Mouse (Mus musculus) hindbrain, postnatal 0 days (tissue): ENCODE results near the gene 4931409K22Rik. TPM values are rescaled to one million over a fixed set of nuclear protein-coding genes. Genes with fewer than 3 reads are reported as not detected.

Experiments used
- ATAC-seq: fragments of 200-750 bp; cut with Nextera tagmentation; 2 replicates; pipeline ENCODE4 v1.8.0; 2017; ENCODE audit warnings: mild to moderate bottlenecking, moderate TSS enrichment, moderate library complexity
- DNase-seq: peaks from one replicate; pipeline ENCODE4 v3.0.0-alpha.2; 2015; ENCODE audit warnings: low spot score
- H3K27ac ChIP-seq: fragments of 300-500 bp; sonication (generic); 2 replicates; pipeline ENCODE4 v1.5.1; 2014; ENCODE audit warnings: mild to moderate bottlenecking
- H3K27me3 ChIP-seq: fragments of 300-500 bp; sonication (generic); 2 replicates; pipeline ENCODE4 v1.6.1; 2014; ENCODE audit warnings: low read length, mixed read lengths; ENCODE audit not compliant: insufficient read depth
- H3K36me3 ChIP-seq: fragments of 300-500 bp; sonication (generic); 2 replicates; pipeline ENCODE4 v1.6.1; 2014; ENCODE audit warnings: low read length, mixed read lengths; ENCODE audit not compliant: insufficient read depth
- H3K4me1 ChIP-seq: fragments of 300-500 bp; sonication (generic); 2 replicates; pipeline ENCODE4 v1.6.1; 2014; ENCODE audit warnings: antibody characterized with exemption, low read length, mixed read lengths; ENCODE audit not compliant: insufficient read depth
- H3K4me2 ChIP-seq: fragments of 300-500 bp; sonication (generic); 2 replicates; pipeline ENCODE4 v1.6.1; 2014; ENCODE audit warnings: low read depth, mild to moderate bottlenecking, low read length, moderate library complexity, mixed read lengths
- H3K4me3 ChIP-seq: fragments of 300-500 bp; sonication (generic); 2 replicates; pipeline ENCODE4 v1.5.1; 2014; ENCODE audit warnings: low read length
- H3K9ac ChIP-seq: fragments of 300-500 bp; sonication (generic); replicated peaks from 2 replicates; pipeline ENCODE4 v1.6.1; 2014; ENCODE audit warnings: mild to moderate bottlenecking, low read length, moderate library complexity, mixed read lengths
- H3K9me3 ChIP-seq: fragments of 300-500 bp; sonication (generic); 2 replicates; pipeline ENCODE4 v1.6.1; 2016; ENCODE audit warnings: low read length, mixed read lengths
- CTCF ChIP-seq: IDR thresholded peaks from 2 replicates; pipeline ENCODE4 v1.5.1; 2016; ENCODE audit warnings: antibody characterized with exemption, control low read depth, low read depth
- WGBS: fragments of 180-500 bp; shearing (Covaris S2); extraction: QIAGEN DNeasy Blood & Tissue Kit; methylation state at CpG from one replicate; pipeline ENCODE4 v1.1.7; 2014; 5-methylcytosine and 5-hydroxymethylcytosine counted together
- polyA plus RNA-seq: library from polyadenylated mRNA; unstranded; fragments of >200 nt; fragmentation: Nextera tagmentation; extraction: Ambion mirVana; gene quantifications from 2 replicates; pipeline ENCODE4 v1.2.1, GENCODE M21; 2015
- total RNA-seq: library from RNA; depleted of rRNA; stranded (reverse); fragments of >200 nt; gene quantifications from 2 replicates; pipeline ENCODE4 v1.2.3, GENCODE M21; 2014

Gene 4931409K22Rik
- total and polyA plus RNA-seq, 2 experiments from 2014 or later = 0.16 TPM; not detected in 1

DNA sequence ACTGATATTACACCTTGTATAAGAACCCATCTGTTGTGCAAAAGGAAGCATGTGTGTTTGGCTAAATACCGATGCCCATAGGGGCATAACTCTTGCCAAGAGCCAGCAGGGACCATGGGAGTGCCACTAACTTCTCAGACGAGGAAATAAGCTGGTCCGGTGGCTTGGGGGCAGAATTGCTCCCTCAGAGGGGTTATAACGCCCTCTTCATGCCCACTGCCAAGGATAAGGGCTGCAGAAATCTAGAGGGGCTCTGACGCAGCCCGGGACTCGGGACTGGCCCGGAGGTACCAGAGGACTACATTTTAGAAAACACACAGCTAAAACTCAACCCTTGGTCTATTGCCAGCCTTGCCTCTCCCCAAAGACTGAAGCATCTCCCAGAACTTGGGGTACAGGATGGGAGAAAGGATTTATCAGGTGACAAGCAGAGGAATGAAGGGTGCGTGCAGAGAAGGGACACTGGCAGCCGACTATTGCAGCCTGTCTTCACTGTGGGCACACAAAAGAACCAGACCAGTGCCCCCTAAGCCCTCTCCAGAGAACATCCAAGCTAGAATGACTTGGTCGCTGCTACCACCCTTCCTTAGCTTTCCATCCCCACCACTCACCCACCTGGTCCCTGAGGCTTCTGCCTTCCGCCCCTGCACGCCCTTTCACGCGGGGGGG is 41.4 kb upstream of the 4931409K22Rik start:
- no peaks in the 10 kb centered on the region for H3K27me3 ChIP-seq
- ATAC-seq (no peak), DNase-seq (no peak)
- peaks cover 42% of the 10 kb centered on the region for H3K4me1 ChIP-seq
- no peak for TF ChIP-seq CTCF
- 10% methylated on average over 15 of the region's 15 CpGs for WGBS
- no peaks in the 10 kb centered on the region for H3K9me3 ChIP-seq
- H3K27ac ChIP-seq = peak overlapping the region; percentile 77
- peak overlapping the region; percentile 67 for H3K9ac ChIP-seq
- peak overlapping the region; percentile 80 for H3K4me2 ChIP-seq
- peak overlapping the region; percentile 50 for H3K4me3 ChIP-seq
- H3K36me3 ChIP-seq = peaks cover 11% of the 10 kb centered on the region

GRCm38 (mm10) chr5:24597221-24597728 is 40.7 kb upstream of the 4931409K22Rik start:
- peaks cover 38% of the 10 kb centered on the region for H3K4me1 ChIP-seq
- ATAC-seq (0 out of 2 replicates have a peak, but pooled peaks have one; percentile 25), DNase-seq (peak; percentile 91)
- peak; percentile 74 for TF ChIP-seq CTCF
- peak overlapping the region; percentile 82 for H3K27ac ChIP-seq
- H3K9ac ChIP-seq = peak overlapping the region; percentile 22; the same call in 1 of the 2 replicates
- H3K27me3 ChIP-seq = no peaks in the 10 kb centered on the region
- H3K4me2 ChIP-seq = peak overlapping the region; percentile 40
- WGBS = 21% methylated on average over 2 of the region's 2 CpGs
- no peaks in the 10 kb centered on the region for H3K9me3 ChIP-seq
- no peak overlapping the region for H3K4me3 ChIP-seq
- H3K36me3 ChIP-seq = peaks cover 11% of the 10 kb centered on the region

GRCm38 (mm10) chr5:24596519-24597171 is 40.0 kb upstream of the 4931409K22Rik start:
- TF ChIP-seq CTCF = no peak
- Histone ChIP-seq H3K4me2 (peak overlapping the region; percentile 40), H3K27ac (peak overlapping the region; percentile 82), H3K4me3 (no peak overlapping the region), H3K36me3 (peaks cover 11% of the 10 kb centered on the region), H3K9ac (peak overlapping the region; percentile 22), H3K4me1 (peaks cover 35% of the 10 kb centered on the region), H3K27me3 (no peaks in the 10 kb centered on the region), H3K9me3 (no peaks in the 10 kb centered on the region)
- 9% methylated on average over 11 of the region's 11 CpGs for WGBS
- ATAC-seq (peak; percentile 21; the same call in 1 of the 2 replicates), DNase-seq (peak; percentile 80)

DNA sequence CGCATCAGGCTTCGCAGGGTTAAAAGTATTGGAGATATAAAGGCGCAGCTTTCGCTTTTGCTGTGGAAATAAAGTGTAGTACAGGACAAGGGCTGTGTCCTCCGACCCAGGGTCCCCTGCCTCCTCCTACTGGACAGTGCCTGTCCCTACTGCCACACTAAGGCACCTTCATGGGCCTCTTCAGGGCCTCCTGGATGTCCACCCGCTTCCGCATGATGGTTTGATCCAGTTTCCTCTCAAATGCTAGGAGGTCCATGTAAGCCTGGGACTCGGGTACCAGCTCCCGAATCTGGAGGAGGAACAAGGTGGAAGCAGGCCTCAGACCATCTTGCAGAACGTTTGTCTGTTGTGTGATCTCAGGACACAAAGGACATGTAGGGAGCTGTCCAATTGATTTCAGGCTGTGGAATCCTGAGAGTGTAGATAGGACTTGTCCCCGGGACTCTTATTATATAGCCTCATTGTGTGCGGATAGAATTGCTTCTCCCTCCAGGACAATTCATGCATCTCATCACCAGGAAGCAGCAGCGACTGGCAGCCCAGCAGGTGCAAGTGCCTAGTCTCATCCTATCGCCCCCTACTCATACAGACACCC is 39.3 kb upstream of the 4931409K22Rik start:
- Histone ChIP-seq H3K27ac (peak overlapping the region; percentile 82), H3K9ac (peak overlapping the region; percentile 22), H3K9me3 (no peaks in the 10 kb centered on the region), H3K27me3 (no peaks in the 10 kb centered on the region), H3K4me3 (no peak overlapping the region), H3K4me1 (peaks cover 28% of the 10 kb centered on the region), H3K4me2 (peak overlapping the region; percentile 40), H3K36me3 (peaks cover 11% of the 10 kb centered on the region)
- peak; percentile 31; the same call in 1 of the 2 replicates for TF ChIP-seq CTCF
- ATAC-seq = no peak
- DNase-seq = no peak
- 49% methylated on average over 14 of the region's 14 CpGs for WGBS

DNA sequence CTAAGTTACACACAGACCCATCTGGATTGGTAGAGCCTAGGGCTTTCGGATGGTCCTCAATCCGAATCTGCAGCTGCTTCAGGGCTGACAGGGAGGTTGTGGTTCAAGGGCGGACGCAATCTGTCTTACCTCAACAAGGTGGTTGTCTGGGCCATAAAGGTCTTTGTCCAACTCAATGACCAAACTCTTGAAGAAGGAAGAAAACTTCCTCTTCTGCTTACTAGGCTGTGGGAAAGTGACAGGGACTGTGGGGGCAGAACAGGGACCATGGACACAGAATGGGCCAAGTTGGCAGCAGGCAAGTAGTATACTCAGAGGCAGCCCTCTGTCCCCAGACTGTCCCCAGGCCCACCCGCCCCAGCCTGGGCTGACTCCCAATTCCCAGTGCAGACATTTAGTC is 38.7 kb upstream of the 4931409K22Rik start:
- no peak for DNase-seq
- no peak for ATAC-seq
- no peaks in the 10 kb centered on the region for H3K9me3 ChIP-seq
- peaks cover 25% of the 10 kb centered on the region for H3K4me1 ChIP-seq
- no peak overlapping the region for H3K4me2 ChIP-seq
- H3K27me3 ChIP-seq = no peaks in the 10 kb centered on the region
- WGBS = 83% methylated on average over 5 of the region's 5 CpGs
- H3K4me3 ChIP-seq = no peak overlapping the region
- TF ChIP-seq CTCF = no peak
- no peak overlapping the region for H3K9ac ChIP-seq
- peaks cover 11% of the 10 kb centered on the region for H3K36me3 ChIP-seq
- H3K27ac ChIP-seq = no peak overlapping the region

GRCm38 (mm10) chr5:24594346-24594745 is 37.7 kb upstream of the 4931409K22Rik start:
- H3K27ac ChIP-seq = no peak overlapping the region
- no peak overlapping the region for H3K9ac ChIP-seq
- no peak overlapping the region for H3K4me3 ChIP-seq
- H3K36me3 ChIP-seq = peaks cover 13% of the 10 kb centered on the region
- DNase-seq (no peak), ATAC-seq (no peak)
- TF ChIP-seq CTCF = no peak
- H3K9me3 ChIP-seq = no peaks in the 10 kb centered on the region
- H3K27me3 ChIP-seq = no peaks in the 10 kb centered on the region
- 89% methylated on average over 5 of the region's 5 CpGs for WGBS
- H3K4me1 ChIP-seq = peaks cover 25% of the 10 kb centered on the region
- H3K4me2 ChIP-seq = no peak overlapping the region
